Mouse (Mus musculus) heart, postnatal 14 days (tissue): ENCODE results near the gene Nr0b2. TPM values are rescaled to one million over a fixed set of nuclear protein-coding genes. Genes with fewer than 3 reads are reported as not detected.
"Not testable (repeated sequence)": the region's sequence is repeated elsewhere in the genome, so short reads cannot be mapped to it uniquely, and the experiment has no call there.

Experiments used
- DNase-seq, 2 experiments: peaks; one replicate each; pipeline ENCODE4 v3.0.0; 2021 to 2022
- intact Hi-C: fragments of 180-260 bp; cut with DNase I; formaldehyde crosslinking; loops from one replicate; pipeline ENCODE4 v1.15.1; 2025
- long read RNA-seq, 2 experiments: library from polyadenylated mRNA; stranded (forward); transcript quantifications; one replicate each; pipeline ENCODE4 v2.0.0; 2021
- total RNA-seq, 2 experiments: library from RNA; stranded (reverse); gene quantifications; 2 replicates each; pipeline ENCODE4 v1.2.3; 2021

Nr0b2 gene
- 10 to 100 TPM; 20.1 to 23.2 TPM for total RNA-seq
- long read RNA-seq, experiment 1, transcript Nr0b2-201 (2 exons, 1,132 nt), result major isoform, 40 of 44 reads
- long read RNA-seq, experiment 1, partial matches to known transcripts, result 4 of 44 reads
- long read RNA-seq, experiment 1, other reads (novel, unspliced or antisense), result 0 of 44 reads
- long read RNA-seq, experiment 2, transcript Nr0b2-201 (2 exons, 1,132 nt), result major isoform, 16 of 19 reads
- long read RNA-seq, experiment 2, partial matches to known transcripts, result 1 of 19 reads
- long read RNA-seq, experiment 2, other reads (novel, unspliced or antisense), result 2 of 19 reads

GRCm38 (mm10) chr4:133552768-133553447 is at the start of gene Nr0b2:
Nr0b2 (plus strand) TSS chr4:133553376.
- intact Hi-C loops, result no loop called here
- peak; percentile 44 to 53 for DNase-seq

GRCm38 (mm10) chr4:133504300-133504699 is 48.9 kb upstream of the Nr0b2 start:
- DNase-seq, result no peak

GRCm38 (mm10) chr4:133504755-133505485 is 48.3 kb upstream of the Nr0b2 start:
- intact Hi-C loops, result no loop called here

More at GRCm38 (mm10) chr4:133504300-133504699, 48.9 kb upstream of the Nr0b2 start:
- intact Hi-C loops, result no loop called here

GRCm38 (mm10) chr4:133506573-133506972 is 46.6 kb upstream of the Nr0b2 start:
- intact Hi-C loops, result no loop called here

More at GRCm38 (mm10) chr4:133504755-133505485, 48.3 kb upstream of the Nr0b2 start:
- DNase-seq, result no peak

GRCm38 (mm10) chr4:133508990-133509389 is 44.2 kb upstream of the Nr0b2 start:
- intact Hi-C loops, result no loop called here
- DNase-seq, result no peak

More at GRCm38 (mm10) chr4:133506573-133506972, 46.6 kb upstream of the Nr0b2 start:
- no peak for DNase-seq

- no peak for DNase-seq
- intact Hi-C loops, result loop anchor here (10.0 kb wide), 1 partner anchor 156 kb away; the partner anchor contains the start of gene Wdtc1
These were observed 42.1 kb upstream of the Nr0b2 start for GRCm38 (mm10) chr4:133511050-133511449.

DNA sequence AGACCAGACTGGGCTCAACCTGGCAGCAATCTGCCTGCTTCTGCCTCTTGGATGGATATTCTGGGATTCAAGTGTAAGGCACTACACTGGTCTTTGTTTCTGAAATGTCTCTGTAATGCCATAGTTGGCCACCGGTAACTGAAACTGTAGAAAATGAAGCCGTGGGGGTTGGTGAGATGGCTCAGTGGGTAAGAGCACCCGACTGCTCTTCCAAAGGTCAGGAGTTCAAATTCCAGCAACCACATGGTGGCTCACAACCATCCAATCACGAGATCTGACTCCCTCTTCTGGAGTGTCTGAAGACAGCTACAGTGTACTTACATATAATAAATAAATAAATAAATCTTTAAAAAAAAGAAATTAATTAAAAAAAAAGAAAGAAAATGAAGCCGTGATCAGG is 40.7 kb upstream of the Nr0b2 start:
- not testable (repeated sequence) for DNase-seq
- intact Hi-C loops, result loop anchor here (2.0 to 10.0 kb wide), 2 partner anchors 90 to 158 kb away; partner anchors contain the start of gene Wdtc1

GRCm38 (mm10) chr4:133512972-133513371 is 40.2 kb upstream of the Nr0b2 start:
- intact Hi-C loops, result loop anchor here (2.0 to 10.0 kb wide), 2 partner anchors 90 to 158 kb away; partner anchors contain the start of gene Wdtc1
- peak; percentile 72 to 80 for DNase-seq

- intact Hi-C loops, result loop anchor here (10.0 kb wide), 1 partner anchor 164 kb away; the partner anchor contains the start of gene Wdtc1
- no peak for DNase-seq
These were observed 34.4 kb upstream of the Nr0b2 start, which contains the start of gene Kdf1 for GRCm38 (mm10) chr4:133518601-133519368. Kdf1 (plus strand) TSS chr4:133518963.

DNA sequence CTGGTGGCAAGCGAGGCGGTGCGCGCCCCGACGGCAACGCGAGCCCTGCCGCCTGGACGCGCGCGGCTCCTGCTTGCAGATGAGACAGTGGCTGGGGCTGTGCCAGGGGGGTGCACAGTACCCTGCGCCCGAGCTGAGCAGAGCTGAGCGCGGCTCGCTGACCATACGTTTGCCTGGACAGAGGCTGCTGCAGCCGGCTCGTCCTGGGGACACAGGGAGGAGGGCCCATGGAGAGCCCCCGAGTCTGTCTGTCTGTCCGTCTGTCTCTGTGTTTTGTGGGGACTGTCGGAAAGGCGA is 33.9 kb upstream of the Nr0b2 start:
- intact Hi-C loops, result loop anchor here (10.0 kb wide), 1 partner anchor 165 kb away; the partner anchor contains the start of gene Wdtc1
- DNase-seq, result no peak

GRCm38 (mm10) chr4:133521502-133521901 is 31.7 kb upstream of the Nr0b2 start:
- DNase-seq, result no peak
- intact Hi-C loops, result no loop called here

GRCm38 (mm10) chr4:133527788-133528187 is 25.4 kb upstream of the Nr0b2 start:
- no peak for DNase-seq
- intact Hi-C loops, result no loop called here

DNA sequence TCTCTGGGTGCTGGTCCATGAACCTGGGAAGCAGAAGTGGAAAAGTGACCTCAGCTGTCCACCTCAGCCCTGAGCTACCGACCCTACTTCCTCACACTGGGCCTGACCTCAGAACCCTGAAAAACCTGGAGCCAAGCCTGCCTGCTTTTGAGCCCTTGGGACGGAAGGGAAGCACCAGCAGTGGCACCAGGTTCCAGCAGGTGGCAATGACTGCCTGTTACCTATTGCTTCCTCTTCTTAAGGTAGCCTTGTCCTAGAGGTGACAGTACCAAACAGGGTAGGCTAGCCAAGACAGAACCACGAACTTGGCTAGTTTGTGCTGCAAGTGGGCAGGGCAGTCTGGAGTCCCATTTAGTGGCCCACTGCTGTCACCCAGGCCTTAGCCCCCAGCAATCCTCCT is 20.4 kb upstream of the Nr0b2 start:
- DNase-seq, result no peak
- intact Hi-C loops, result no loop called here

GRCm38 (mm10) chr4:133536081-133536480 is 17.1 kb upstream of the Nr0b2 start:
- DNase-seq, result no peak
- intact Hi-C loops, result no loop called here

- intact Hi-C loops, result no loop called here
- DNase-seq, result no peak
These were observed 16.5 kb upstream of the Nr0b2 start for GRCm38 (mm10) chr4:133536652-133537051.

DNA sequence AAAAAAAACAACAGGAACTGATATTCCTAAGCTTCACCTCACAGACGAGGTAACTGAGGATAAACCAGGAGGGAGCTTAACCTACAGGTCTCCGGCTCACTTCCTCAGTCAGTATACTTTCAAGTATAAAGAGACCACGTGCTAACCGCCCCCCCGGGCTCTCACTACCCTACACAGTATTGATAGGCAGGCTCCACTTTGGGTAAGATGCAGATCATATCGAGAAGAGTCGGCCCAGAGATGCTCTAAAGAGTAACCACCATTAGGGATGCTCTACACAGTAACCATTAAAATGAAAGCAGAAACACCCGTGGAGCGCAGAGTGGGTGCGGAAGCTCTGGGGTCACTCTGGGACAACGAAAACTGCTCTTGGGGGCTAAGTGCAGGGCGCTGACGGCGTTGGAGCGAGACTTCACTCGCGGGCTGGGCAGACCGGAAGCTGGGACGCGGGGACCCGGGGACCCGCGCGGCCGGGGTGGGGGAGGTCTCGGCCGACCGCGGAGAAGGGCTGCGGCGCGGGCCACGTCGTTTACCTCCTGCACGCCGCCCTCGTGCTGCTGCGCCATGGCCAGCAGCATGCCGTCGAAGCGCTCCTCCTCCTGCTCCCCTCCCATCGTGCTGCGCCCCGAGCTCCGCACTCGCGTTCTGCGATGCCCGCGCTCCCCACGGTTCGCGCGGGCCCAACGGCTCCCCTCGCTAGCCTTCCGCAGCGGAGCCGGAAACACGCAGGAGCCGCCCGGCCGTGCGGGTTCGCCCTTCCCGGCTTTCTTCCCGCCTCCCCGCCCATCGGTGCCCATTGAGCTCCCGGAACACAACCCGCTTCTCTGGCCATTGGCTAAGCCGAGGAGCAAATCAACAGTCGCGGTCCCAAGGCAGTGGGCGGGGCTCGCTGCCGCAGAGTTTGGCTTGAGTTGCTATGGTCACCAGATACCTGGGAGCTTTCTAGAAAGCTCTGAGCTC is 7.6 kb upstream of the Nr0b2 start, which contains the start of gene Nudc:
Nudc (minus strand) TSS at position 725 of the 960 bp plus-strand sequence.
- intact Hi-C loops, result no loop called here
- DNase-seq, result peak; percentile 95 to 97

GRCm38 (mm10) chr4:133552029-133552428 is 1.1 kb upstream of the Nr0b2 start:
- intact Hi-C loops, result no loop called here
- no peak for DNase-seq

GRCm38 (mm10) chr4:133553448-133554330 is 513 bp downstream of the Nr0b2 start:
- intact Hi-C loops, result no loop called here
- peak; percentile 29 to 31 for DNase-seq
